Mouse (Mus musculus) embryonic facial prominence, embryonic 10.5 days (tissue): ENCODE results near the gene 2310030G06Rik. TPM values are rescaled to one million over a fixed set of nuclear protein-coding genes. Genes with fewer than 3 reads are reported as not detected.

Experiments
- DNase-seq: peaks from one replicate; pipeline ENCODE4 v3.0.0-alpha.2; 2017; ENCODE audit warnings: low spot score
- H3K27ac ChIP-seq: fragments of 300-500 bp; sonication (generic); replicated peaks from 2 replicates; pipeline ENCODE4 v1.5.1; 2016; ENCODE audit warnings: mild to moderate bottlenecking
- H3K27me3 ChIP-seq: fragments of 300-500 bp; sonication (generic); replicated peaks from 2 replicates; pipeline ENCODE4 v1.6.1; 2016; ENCODE audit warnings: low read depth, mild to moderate bottlenecking; ENCODE audit not compliant: poor library complexity, severe bottlenecking
- H3K36me3 ChIP-seq: fragments of 300-500 bp; sonication (generic); replicated peaks from 2 replicates; pipeline ENCODE4 v1.6.1; 2016; ENCODE audit warnings: mild to moderate bottlenecking, moderate library complexity
- H3K4me1 ChIP-seq: fragments of 300-500 bp; sonication (generic); 2 replicates; pipeline ENCODE4 v1.6.1; 2016
- H3K4me3 ChIP-seq: fragments of 300-500 bp; sonication (generic); 2 replicates; pipeline ENCODE4 v1.5.1; 2016; ENCODE audit warnings: mild to moderate bottlenecking, moderate library complexity
- H3K9me3 ChIP-seq: fragments of 300-500 bp; sonication (generic); 2 replicates; pipeline ENCODE4 v1.6.1; 2016; ENCODE audit warnings: mild to moderate bottlenecking
- WGBS: fragments of 180-500 bp; shearing (Covaris S2); methylation state at CpG from one replicate; pipeline ENCODE4 v1.1.7; 2016; 5-methylcytosine and 5-hydroxymethylcytosine counted together
- polyA plus RNA-seq: library from polyadenylated mRNA; unstranded; fragments of >200 nt; fragmentation: Nextera tagmentation; extraction: Ambion mirVana; gene quantifications from 2 replicates; pipeline ENCODE4 v1.2.1, GENCODE M21; 2016

Gene 2310030G06Rik
- polyA plus RNA-seq, 1 experiment from 2014 or later: 4.1 TPM

GRCm38 (mm10) chr9:50738914-50739870, 7.1 kb downstream of the 2310030G06Rik start, which contains the start of gene Dixdc1:
Dixdc1 (minus strand) TSS chr9:50739517.
- H3K27ac ChIP-seq: peak within 1 kb of the TSS; percentile 57; the same call in 1 of the 2 replicates
- peaks cover 16% of the 10 kb centered on the region for H3K4me1 ChIP-seq
- no peaks in the 10 kb centered on the region for H3K36me3 ChIP-seq
- H3K9me3 ChIP-seq: no peaks in the 10 kb centered on the region
- WGBS: 16% methylated on average over 36 of the region's 36 CpGs
- peak; percentile 95 for DNase-seq
- peak within 1 kb of the TSS; percentile 49 for H3K4me3 ChIP-seq
- 0 out of 2 replicates have a peak, but pooled peaks cover 5% of the 10 kb centered on the region for H3K27me3 ChIP-seq

DNA sequence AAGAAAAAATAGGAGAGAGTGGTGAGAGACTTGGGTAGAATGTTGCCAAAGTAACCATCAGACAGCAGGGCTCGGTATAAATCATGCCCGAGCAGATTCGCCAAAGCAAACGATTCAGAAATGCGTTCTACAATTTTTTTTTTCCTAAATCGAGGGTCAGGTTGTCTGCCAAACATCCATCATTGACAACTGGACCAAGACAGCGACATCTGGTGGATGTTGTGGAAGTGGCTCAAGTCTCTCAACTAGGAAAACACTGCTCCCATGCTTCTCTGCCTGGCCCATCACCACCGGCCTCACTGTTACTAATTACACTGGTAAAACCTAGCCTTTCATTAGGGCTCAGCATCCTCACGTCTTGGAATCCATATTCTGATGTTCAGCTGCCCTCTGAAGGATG, 11.3 kb downstream of the 2310030G06Rik start:
- DNase-seq: peak; percentile 62
- H3K36me3 ChIP-seq: no peaks in the 10 kb centered on the region
- peaks cover 30% of the 10 kb centered on the region for H3K4me1 ChIP-seq
- H3K27me3 ChIP-seq: peaks cover 9% of the 10 kb centered on the region; the same call in 1 of the 2 replicates
- 0 out of 2 replicates have a peak overlapping the region, but pooled peaks have one; percentile 14 for H3K4me3 ChIP-seq
- WGBS: 9% methylated on average over 9 of the region's 9 CpGs
- H3K27ac ChIP-seq: no peak overlapping the region
- H3K9me3 ChIP-seq: no peaks in the 10 kb centered on the region

DNA sequence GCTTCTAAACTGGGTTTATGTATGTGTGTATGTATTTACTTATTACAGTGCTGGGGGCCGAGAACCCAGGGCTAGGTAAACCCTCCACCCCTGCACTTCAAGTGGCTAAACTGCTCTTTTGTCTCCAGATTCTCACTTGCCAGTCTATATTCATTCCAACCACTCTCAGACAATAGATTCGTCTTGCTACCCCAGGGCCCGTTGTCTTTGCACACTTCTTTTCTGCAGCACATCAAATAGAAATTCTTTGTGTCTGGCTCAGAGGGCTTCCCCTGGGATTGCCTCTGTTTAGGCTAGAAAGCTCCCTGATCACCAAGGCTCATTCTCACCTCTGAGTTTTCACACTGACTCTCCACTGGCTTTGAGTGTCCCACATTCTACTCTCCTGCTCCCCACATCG, 13.8 kb downstream of the 2310030G06Rik start:
- H3K27ac ChIP-seq: no peak overlapping the region; the same call in 1 of the 2 replicates
- H3K36me3 ChIP-seq: no peaks in the 10 kb centered on the region
- no peak for DNase-seq
- no peak overlapping the region for H3K4me3 ChIP-seq
- 29% methylated on average over 4 of the region's 4 CpGs for WGBS
- H3K9me3 ChIP-seq: no peaks in the 10 kb centered on the region
- H3K27me3 ChIP-seq: peaks cover 11% of the 10 kb centered on the region; the same call in 1 of the 2 replicates
- H3K4me1 ChIP-seq: peaks cover 34% of the 10 kb centered on the region

GRCm38 (mm10) chr9:50729600-50729999, 16.7 kb downstream of the 2310030G06Rik start:
- WGBS: 39% methylated on average over 4 of the region's 4 CpGs

GRCm38 (mm10) chr9:50727925-50728651, 18.2 kb downstream of the 2310030G06Rik start:
- WGBS: under 1% methylated on average over 45 of the region's 45 CpGs
- Histone ChIP-seq H3K4me1 (peaks cover 69% of the 10 kb centered on the region), H3K4me3 (peak overlapping the region; percentile 81), H3K27ac (peak overlapping the region; percentile 96), H3K36me3 (peaks cover 3% of the 10 kb centered on the region; the same call in 1 of the 2 replicates), H3K27me3 (peaks cover 9% of the 10 kb centered on the region; the same call in 1 of the 2 replicates), H3K9me3 (no peaks in the 10 kb centered on the region)
- DNase-seq: peak; percentile 91

More at GRCm38 (mm10) chr9:50729600-50729999, 16.7 kb downstream of the 2310030G06Rik start:
- DNase-seq: no peak
- no peaks in the 10 kb centered on the region for H3K36me3 ChIP-seq
- no peaks in the 10 kb centered on the region for H3K9me3 ChIP-seq
- H3K27ac ChIP-seq: no peak overlapping the region
- peaks cover 9% of the 10 kb centered on the region; the same call in 1 of the 2 replicates for H3K27me3 ChIP-seq
- no peak overlapping the region for H3K4me3 ChIP-seq
- H3K4me1 ChIP-seq: peaks cover 59% of the 10 kb centered on the region

GRCm38 (mm10) chr9:50727171-50727924, 19.0 kb downstream of the 2310030G06Rik start:
- H3K9me3 ChIP-seq: no peaks in the 10 kb centered on the region
- H3K27me3 ChIP-seq: peaks cover 9% of the 10 kb centered on the region; the same call in 1 of the 2 replicates
- 3% methylated on average over 30 of the region's 30 CpGs for whole genome bisulfite sequencing
- peaks cover 66% of the 10 kb centered on the region for H3K4me1 ChIP-seq
- H3K27ac ChIP-seq: peak overlapping the region; percentile 96
- peak; percentile 68 for DNase-seq
- H3K4me3 ChIP-seq: peak overlapping the region; percentile 81
- peaks cover 6% of the 10 kb centered on the region for H3K36me3 ChIP-seq

GRCm38 (mm10) chr9:50725921-50726590, 20.3 kb downstream of the 2310030G06Rik start:
- Histone ChIP-seq H3K36me3 (peaks cover 16% of the 10 kb centered on the region), H3K27ac (peak overlapping the region; percentile 96), H3K9me3 (no peaks in the 10 kb centered on the region), H3K4me1 (peaks cover 75% of the 10 kb centered on the region), H3K27me3 (peaks cover 9% of the 10 kb centered on the region; the same call in 1 of the 2 replicates), H3K4me3 (peak overlapping the region; percentile 81)
- 23% methylated on average over 8 of the region's 8 CpGs for WGBS
- peak; percentile 73 for DNase-seq

- peak overlapping the region; percentile 96 for H3K27ac ChIP-seq
- H3K4me3 ChIP-seq: peak overlapping the region; percentile 32; the same call in 1 of the 2 replicates
- peaks cover 26% of the 10 kb centered on the region for H3K36me3 ChIP-seq
- 31% methylated on average over 3 of the region's 3 CpGs for WGBS
- H3K4me1 ChIP-seq: peaks cover 76% of the 10 kb centered on the region
- peaks cover 3% of the 10 kb centered on the region; the same call in 1 of the 2 replicates for H3K27me3 ChIP-seq
- peak; percentile 27 for DNase-seq
- no peaks in the 10 kb centered on the region for H3K9me3 ChIP-seq
These were observed 21.5 kb downstream of the 2310030G06Rik start for GRCm38 (mm10) chr9:50724661-50725330.

- 84% methylated on average over 2 of the region's 2 CpGs for WGBS
- no peak for DNase-seq
- Histone ChIP-seq H3K27ac (peak overlapping the region; percentile 96), H3K4me1 (peaks cover 72% of the 10 kb centered on the region), H3K4me3 (peak overlapping the region; percentile 32; the same call in 1 of the 2 replicates), H3K36me3 (peaks cover 33% of the 10 kb centered on the region), H3K27me3 (no peaks in the 10 kb centered on the region), H3K9me3 (no peaks in the 10 kb centered on the region)
These were observed 22.2 kb downstream of the 2310030G06Rik start for GRCm38 (mm10) chr9:50724147-50724546.

GRCm38 (mm10) chr9:50723406-50723805, 22.9 kb downstream of the 2310030G06Rik start:
- peaks cover 70% of the 10 kb centered on the region for H3K4me1 ChIP-seq
- H3K27me3 ChIP-seq: no peaks in the 10 kb centered on the region
- H3K36me3 ChIP-seq: peaks cover 34% of the 10 kb centered on the region
- no peak overlapping the region for H3K27ac ChIP-seq
- WGBS: 87% methylated on average over 7 of the region's 7 CpGs
- no peaks in the 10 kb centered on the region for H3K9me3 ChIP-seq
- no peak for DNase-seq
- no peak overlapping the region for H3K4me3 ChIP-seq

GRCm38 (mm10) chr9:50722451-50722911, 23.9 kb downstream of the 2310030G06Rik start:
- Histone ChIP-seq H3K36me3 (peaks cover 43% of the 10 kb centered on the region), H3K27ac (0 out of 2 replicates have a peak overlapping the region, but pooled peaks have one; percentile 15), H3K4me3 (no peak overlapping the region), H3K27me3 (no peaks in the 10 kb centered on the region), H3K9me3 (no peaks in the 10 kb centered on the region), H3K4me1 (peaks cover 61% of the 10 kb centered on the region)
- DNase-seq: no peak
- WGBS: 64% methylated on average over 8 of the region's 8 CpGs
